Mouse (Mus musculus): ENCODE data around the gene Macrod2.

Gene Macrod2

GRCm38 (mm10) chr2:141211346-141211745 lies 816.2 kb downstream of the Macrod2 start:
- no peak for DNase-seq (ENCODE audit: low spot score in 2 of 2)

GRCm38 (mm10) chr2:141212291-141212690 lies 817.2 kb downstream of the Macrod2 start:
- no peak for DNase-seq (ENCODE audit: low spot score in 2 of 2)

GRCm38 (mm10) chr2:141217490-141217889 lies 822.4 kb downstream of the Macrod2 start:
- DNase-seq (ENCODE audit: low spot score in 2 of 2), result no peak

- DNase-seq (ENCODE audit: low spot score in 2 of 2), result no peak
Measured at GRCm38 (mm10) chr2:141217925-141218324, 822.8 kb downstream of the Macrod2 start.

- peak in 1 of 2 experiments; percentile 39 for DNase-seq (ENCODE audit: low spot score in 2 of 2)
Measured at GRCm38 (mm10) chr2:141228809-141229208, 833.7 kb downstream of the Macrod2 start.

- no peak for DNase-seq (ENCODE audit: low spot score in 2 of 2)
Measured at GRCm38 (mm10) chr2:141229820-141230219, 834.7 kb downstream of the Macrod2 start.

- peak; percentile 13 to 29 for DNase-seq (ENCODE audit: low spot score in 2 of 2)
Measured at GRCm38 (mm10) chr2:141231011-141231668, 836.0 kb downstream of the Macrod2 start.

GRCm38 (mm10) chr2:141234306-141234705 lies 839.2 kb downstream of the Macrod2 start:
- DNase-seq (ENCODE audit: low spot score in 2 of 2), result no peak

GRCm38 (mm10) chr2:141234724-141235453 lies 839.8 kb downstream of the Macrod2 start:
- no peak for DNase-seq (ENCODE audit: low spot score in 2 of 2)

GRCm38 (mm10) chr2:141247680-141248079 lies 852.6 kb downstream of the Macrod2 start:
- DNase-seq (ENCODE audit: low spot score in 2 of 2), result no peak

GRCm38 (mm10) chr2:141264582-141264981 lies 869.5 kb downstream of the Macrod2 start:
- DNase-seq (ENCODE audit: low spot score in 2 of 2), result no peak

GRCm38 (mm10) chr2:141266591-141266990 lies 871.5 kb downstream of the Macrod2 start:
- DNase-seq (ENCODE audit: low spot score in 2 of 2), result no peak

GRCm38 (mm10) chr2:141271541-141271940 lies 876.4 kb downstream of the Macrod2 start:
- DNase-seq (ENCODE audit: low spot score in 2 of 2), result no peak

- no peak for DNase-seq (ENCODE audit: low spot score in 2 of 2)
Measured at GRCm38 (mm10) chr2:141272966-141273365, 877.9 kb downstream of the Macrod2 start.

- no peak for DNase-seq (ENCODE audit: low spot score in 2 of 2)
Measured at GRCm38 (mm10) chr2:141274262-141274661, 879.2 kb downstream of the Macrod2 start.

- no peak for DNase-seq (ENCODE audit: low spot score in 2 of 2)
Measured at GRCm38 (mm10) chr2:141279130-141279698, 884.1 kb downstream of the Macrod2 start.

GRCm38 (mm10) chr2:141280817-141281216 lies 885.7 kb downstream of the Macrod2 start:
- no peak for DNase-seq (ENCODE audit: low spot score in 2 of 2)

GRCm38 (mm10) chr2:141286110-141286747 lies 891.1 kb downstream of the Macrod2 start:
- DNase-seq (ENCODE audit: low spot score in 2 of 2), result no peak

GRCm38 (mm10) chr2:141288494-141288893 lies 893.4 kb downstream of the Macrod2 start:
- DNase-seq (ENCODE audit: low spot score in 2 of 2), result no peak

GRCm38 (mm10) chr2:141289059-141289713 lies 894.1 kb downstream of the Macrod2 start:
- DNase-seq (ENCODE audit: low spot score in 2 of 2), result no peak

- DNase-seq (ENCODE audit: low spot score in 2 of 2), result no peak
Measured at GRCm38 (mm10) chr2:141292847-141293246, 897.7 kb downstream of the Macrod2 start.

- no peak for DNase-seq (ENCODE audit: low spot score in 2 of 2)
Measured at GRCm38 (mm10) chr2:141299168-141299567, 904.1 kb downstream of the Macrod2 start.

All from right cerebral cortex, postnatal 36 days (tissue).